Mouse (Mus musculus) lung, adult 2 months (tissue): ENCODE data around the gene Arap1.

ENCODE experiments used
- CTCF ChIP-seq: fragments of 200-500 bp; IDR thresholded peaks from 2 replicates; pipeline ENCODE4 v1.5.1; 2011; ENCODE audit warnings: mild to moderate bottlenecking, low read length, control low read depth; ENCODE audit not compliant: insufficient read depth
- POLR2A ChIP-seq: fragments of 200-500 bp; IDR thresholded peaks from 2 replicates; pipeline ENCODE4 v1.6.1; 2011; ENCODE audit warnings: low read depth, mild to moderate bottlenecking, control low read depth, low read length, borderline replicate concordance; ENCODE audit errors: extremely low read depth

GRCm38 (mm10) chr7:101427736-101428135 lies 79.9 kb downstream of the Arap1 start:
- TF ChIP-seq POLR2A (no peak), CTCF (peak; percentile 65)
